Mouse (Mus musculus): Measurements from ENCODE around the gene Cacna1c.

GRCm38 (mm10) chr6:119035361-119035760 is 160.9 kb downstream of the Cacna1c start:
- TF ChIP-seq CTCF (conservative IDR thresholded peaks at IDR 0.05; ENCODE audit: low read length) (no peak), NANOG (IDR thresholded peaks at IDR 0.05; ENCODE audit: borderline replicate concordance, low read length) (no peak), POU5F1 (IDR thresholded peaks at IDR 0.05; ENCODE audit: borderline replicate concordance, low read length) (no peak)
